Mouse (Mus musculus) ES-E14 (cell line): Measurements from ENCODE around the gene Foxb1. TPM values are rescaled to one million over a fixed set of nuclear protein-coding genes. Genes with fewer than 3 reads are reported as not detected.

Experiments
- DNase-seq: peaks from one replicate; pipeline ENCODE4 v3.0.0-alpha.2; 2013; ENCODE audit warnings: low read depth, low spot score
- H3K27ac ChIP-seq: 2 replicates; pipeline ENCODE4 v1.5.1; 2012; ENCODE audit warnings: low read depth, mild to moderate bottlenecking, low read length, moderate library complexity, mixed read lengths; ENCODE audit not compliant: poor library complexity, insufficient read depth, severe bottlenecking
- H3K36me3 ChIP-seq: 2 replicates; pipeline ENCODE4 v1.6.1; 2012; ENCODE audit warnings: mild to moderate bottlenecking, low read length, moderate library complexity, mixed read lengths; ENCODE audit not compliant: control insufficient read depth, poor library complexity, insufficient read depth, severe bottlenecking
- H3K4me1 ChIP-seq, 2 experiments: fragments of 150-350 bp in 1 of 2; sonication (generic) in 1 of 2; 2 replicates each; pipeline ENCODE4 v1.6.1; 2012; ENCODE audit warnings: low read length in 2 of 2, mild to moderate bottlenecking in 1 of 2, mixed read lengths in 1 of 2; ENCODE audit not compliant: control insufficient read depth in 2 of 2, insufficient read depth in 2 of 2, poor library complexity in 1 of 2
- H3K4me3 ChIP-seq, 2 experiments: fragments of 150-350 bp in 1 of 2; sonication (generic) in 1 of 2; 2 replicates each; pipeline ENCODE4 v1.5.1; 2012; ENCODE audit warnings: low read length in 2 of 2, low read depth in 1 of 2, mild to moderate bottlenecking in 1 of 2, mixed read lengths in 1 of 2; ENCODE audit not compliant: insufficient read depth in 1 of 2, poor library complexity in 1 of 2, severe bottlenecking in 1 of 2
- H3K9ac ChIP-seq: 2 replicates; pipeline ENCODE4 v1.6.1; 2012; ENCODE audit warnings: low read depth, mild to moderate bottlenecking, low read length, mixed read lengths; ENCODE audit not compliant: poor library complexity, insufficient read depth, severe bottlenecking
- H3K9me3 ChIP-seq: fragments of 150-350 bp; sonication (generic); 2 replicates; pipeline ENCODE4 v1.6.1; 2012; ENCODE audit warnings: low read depth, mild to moderate bottlenecking, low read length; ENCODE audit not compliant: control insufficient read depth, insufficient read depth
- CHD2 ChIP-seq: IDR thresholded peaks from 2 replicates; pipeline ENCODE4 v1.6.1; 2014; ENCODE audit warnings: mild to moderate bottlenecking, low read depth, low read length, inconsistent platforms
- HCFC1 ChIP-seq: IDR thresholded peaks from 2 replicates; pipeline ENCODE4 v1.6.1; 2012; ENCODE audit warnings: low read length, inconsistent platforms, borderline replicate concordance; ENCODE audit not compliant: insufficient read depth
- MAFK ChIP-seq: IDR thresholded peaks from 2 replicates; pipeline ENCODE4 v1.6.1; 2014; ENCODE audit warnings: mild to moderate bottlenecking, low read depth, low read length, inconsistent platforms; ENCODE audit not compliant: insufficient read depth
- ZC3H11A ChIP-seq: IDR thresholded peaks from 2 replicates; pipeline ENCODE4 v1.6.1; 2012; ENCODE audit warnings: low read depth, mild to moderate bottlenecking, inconsistent platforms, low read length, borderline replicate concordance
- ZNF384 ChIP-seq: IDR thresholded peaks from 2 replicates; pipeline ENCODE4 v1.6.1; 2012; ENCODE audit warnings: low read depth, low read length, inconsistent platforms
- in situ Hi-C, 2 experiments: fragments of 600-800 bp; cut with MboI; formaldehyde crosslinking; loops; one replicate each; pipeline ENCODE4 v1.15.1; 2025; ENCODE audit warnings: low sequenced_read_pairs in 2 of 2, inconsistent platforms in 1 of 2; ENCODE audit not compliant: unreplicated experiment in 2 of 2
- total RNA-seq: library from RNA; depleted of rRNA; stranded (reverse); fragments of 300-350 nt; gene quantifications from 2 replicates; pipeline ENCODE4 v1.2.3, GENCODE M21; 2012; rRNA removed

The Foxb1 gene
- total RNA-seq, 1 experiment = not detected

GRCm38 (mm10) chr9:69713577-69714327, 47.0 kb downstream of the Foxb1 start:
- Histone ChIP-seq H3K4me1 (peaks cover 7 to 22% of the 10 kb centered on the region in 2 experiments), H3K9ac (no peak overlapping the region), H3K27ac (no peak overlapping the region), H3K9me3 (no peaks in the 10 kb centered on the region), H3K4me3 (no peak overlapping the region), H3K36me3 (no peaks in the 10 kb centered on the region)
- no peak for DNase-seq
- no peak for TF ChIP-seq ZC3H11A
- TF ChIP-seq MAFK = no peak
- TF ChIP-seq CHD2 = no peak
- in situ Hi-C loops = no loop called here

GRCm38 (mm10) chr9:69712714-69713525, 47.8 kb downstream of the Foxb1 start:
- in situ Hi-C loops = no loop called here
- TF ChIP-seq HCFC1 = no peak
- TF ChIP-seq MAFK = no peak
- TF ChIP-seq ZNF384 = no peak
- no peak for TF ChIP-seq CHD2
- TF ChIP-seq ZC3H11A = no peak
- DNase-seq = no peak
- Histone ChIP-seq H3K4me3 (no peak overlapping the region), H3K9ac (no peak overlapping the region), H3K36me3 (no peaks in the 10 kb centered on the region), H3K27ac (no peak overlapping the region), H3K9me3 (no peaks in the 10 kb centered on the region), H3K4me1 (peaks cover 7 to 22% of the 10 kb centered on the region in 2 experiments)

Other genes with a start within 250 kb of the Foxb1 start
- 63.6 and 68.9 TPM in 2 replicates for gene Bnip2, start 228.5 kb upstream of the Foxb1 start, total RNA-seq